19 mouse cellular contexts compared by ENCODE assay signal in genomic region chr14:116448219-116448618, GRCm38 (mm10).
"Had no signal": no experiment of that assay in that cellular context is flagged by ENCODE, and none has a peak within 500 bp of the region (broad histone marks: within the 10 kb centered on the region; RNA-seq: fewer than 3 reads in every experiment).

No protein-coding gene starts in this region.

- H3K27ac ChIP-seq: liver, embryonic 13.5 days; liver, embryonic 15.5 days; midbrain, embryonic 12.5 days; neural tube, embryonic 13.5 days; neural tube, embryonic 15.5 days had no signal

- DNase-seq: liver, embryonic 13.5 days; lung, adult 18-20 months; lung, embryonic 14.5 days; lung, postnatal 14 days; lung, postnatal 4 days; midbrain, embryonic 14.5 days; retina, postnatal 1 day; right cerebral cortex, adult 18-20 months; right cerebral cortex, postnatal 25 days; right cerebral cortex, postnatal 4 days; spleen, adult 18-20 months; thymus, adult 18-20 months; thymus, postnatal 14 days; thymus, postnatal 36 days had no signal

- H3K4me3 ChIP-seq: liver, embryonic 13.5 days; liver, embryonic 15.5 days; midbrain, embryonic 12.5 days; myocyte; neural tube, embryonic 13.5 days; neural tube, embryonic 15.5 days had no signal

- H3K27me3 ChIP-seq: liver, embryonic 13.5 days; liver, embryonic 15.5 days; midbrain, embryonic 12.5 days; neural tube, embryonic 13.5 days; neural tube, embryonic 15.5 days had no signal

- H3K4me1 ChIP-seq: liver, embryonic 13.5 days; liver, embryonic 15.5 days; midbrain, embryonic 12.5 days; neural tube, embryonic 13.5 days; neural tube, embryonic 15.5 days had no signal

- H3K9ac ChIP-seq: liver, embryonic 13.5 days; liver, embryonic 15.5 days; lung, embryonic 14.5 days; midbrain, embryonic 12.5 days; neural tube, embryonic 13.5 days; neural tube, embryonic 15.5 days had no signal

- H3K36me3 ChIP-seq: liver, embryonic 13.5 days; liver, embryonic 15.5 days; midbrain, embryonic 12.5 days; neural tube, embryonic 13.5 days; neural tube, embryonic 15.5 days had no signal
